Mouse (Mus musculus): Measurements from ENCODE around the gene Gm21962. TPM values are rescaled to one million over a fixed set of nuclear protein-coding genes. Genes with fewer than 3 reads are reported as not detected.

Gm21962 gene
- total and polyA plus RNA-seq, 2 experiments from 2014 or later, result not detected

- no peaks in the 10 kb centered on the region for H3K9me3 ChIP-seq (replicated peaks; ENCODE audit: control insufficient read depth, low read length)
Observed at GRCm38 (mm10) chr3:137682911-137683806, 11.8 kb downstream of the Gm21962 start.

GRCm38 (mm10) chr3:137683807-137684403 is 12.6 kb downstream of the Gm21962 start:
- 56% methylated on average over 6 of the region's 6 CpGs for WGBS
- 0 out of 2 replicates have a peak, but pooled peaks cover 5% of the 10 kb centered on the region for H3K4me1 ChIP-seq (ENCODE audit: control insufficient read depth, insufficient read depth)
- DNase-seq (ENCODE audit: low spot score) (no peak), ATAC-seq (ENCODE audit: insufficient read depth, low read depth) (no peak)
- no peaks in the 10 kb centered on the region for H3K27me3 ChIP-seq (ENCODE audit: control insufficient read depth, insufficient read depth, low read length)
- no peak overlapping the region for H3K4me2 ChIP-seq (ENCODE audit: low read depth, low read length)
- no peaks in the 10 kb centered on the region for H3K36me3 ChIP-seq (replicated peaks; ENCODE audit: control insufficient read depth, insufficient read depth, low read length)
- no peak overlapping the region for H3K9ac ChIP-seq (replicated peaks; ENCODE audit: low read depth, low read length)
- no peak overlapping the region for H3K27ac ChIP-seq (ENCODE audit: low read depth)
- no peak overlapping the region for H3K4me3 ChIP-seq (ENCODE audit: low read depth, low read length)
- no peaks in the 10 kb centered on the region for H3K9me3 ChIP-seq (replicated peaks; ENCODE audit: control insufficient read depth, low read length)
- TF ChIP-seq CTCF (IDR thresholded peaks at IDR 0.05; ENCODE audit: low read depth) (no peak), EP300 (IDR thresholded peaks at IDR 0.05; ENCODE audit: low read depth) (no peak)

More at GRCm38 (mm10) chr3:137682911-137683806, 11.8 kb downstream of the Gm21962 start:
- TF ChIP-seq CTCF (IDR thresholded peaks at IDR 0.05; ENCODE audit: low read depth) (no peak), EP300 (IDR thresholded peaks at IDR 0.05; ENCODE audit: low read depth) (no peak)
- H3K4me1 ChIP-seq (ENCODE audit: control insufficient read depth, insufficient read depth), result 0 out of 2 replicates have a peak, but pooled peaks cover 5% of the 10 kb centered on the region
- DNase-seq (ENCODE audit: low spot score), result no peak
- no peak overlapping the region for H3K4me3 ChIP-seq (ENCODE audit: low read depth, low read length)
- 59% methylated on average over 7 of the region's 7 CpGs for WGBS
- no peaks in the 10 kb centered on the region for H3K36me3 ChIP-seq (replicated peaks; ENCODE audit: control insufficient read depth, insufficient read depth, low read length)
- H3K27ac ChIP-seq (ENCODE audit: low read depth), result no peak overlapping the region
- no peak for ATAC-seq (ENCODE audit: insufficient read depth, low read depth)
- no peak overlapping the region for H3K9ac ChIP-seq (replicated peaks; ENCODE audit: low read depth, low read length)
- no peaks in the 10 kb centered on the region for H3K27me3 ChIP-seq (ENCODE audit: control insufficient read depth, insufficient read depth, low read length)
- no peak overlapping the region for H3K4me2 ChIP-seq (ENCODE audit: low read depth, low read length)

DNA sequence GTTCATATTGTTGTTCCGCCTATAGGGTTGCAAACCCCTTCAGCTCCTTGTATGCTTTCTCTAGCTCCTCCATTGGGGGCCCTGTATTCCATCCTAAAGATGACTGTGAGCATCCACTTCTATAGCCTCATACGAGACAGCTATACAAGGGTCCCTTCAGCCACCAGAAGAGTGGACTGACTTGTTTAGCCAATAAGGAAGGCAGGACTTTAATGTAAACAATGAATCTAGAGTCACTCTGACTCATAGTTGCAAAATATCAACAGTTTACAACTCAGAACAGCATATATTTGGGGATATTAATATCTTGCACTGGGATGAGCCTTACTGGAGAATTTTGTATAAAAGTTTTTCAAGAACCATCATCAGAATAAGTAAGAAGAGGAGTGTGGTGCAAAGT is 15.6 kb downstream of the Gm21962 start:
- TF ChIP-seq CTCF (IDR thresholded peaks at IDR 0.05; ENCODE audit: low read depth) (no peak), EP300 (IDR thresholded peaks at IDR 0.05; ENCODE audit: low read depth) (no peak)
- Histone ChIP-seq H3K27me3 (ENCODE audit: control insufficient read depth, insufficient read depth, low read length) (no peaks in the 10 kb centered on the region), H3K27ac (ENCODE audit: low read depth) (no peak overlapping the region), H3K4me3 (ENCODE audit: low read depth, low read length) (no peak overlapping the region), H3K9ac (replicated peaks; ENCODE audit: low read depth, low read length) (no peak overlapping the region), H3K9me3 (replicated peaks; ENCODE audit: control insufficient read depth, low read length) (no peaks in the 10 kb centered on the region), H3K4me2 (ENCODE audit: low read depth, low read length) (no peak overlapping the region), H3K4me1 (ENCODE audit: control insufficient read depth, insufficient read depth) (no peaks in the 10 kb centered on the region), H3K36me3 (replicated peaks; ENCODE audit: control insufficient read depth, insufficient read depth, low read length) (no peaks in the 10 kb centered on the region)
- ATAC-seq (ENCODE audit: insufficient read depth, low read depth), result no peak
- DNase-seq (ENCODE audit: low spot score), result no peak
- WGBS, result 93% methylated on average over 2 of the region's 2 CpGs

GRCm38 (mm10) chr3:137691503-137691902 is 20.2 kb downstream of the Gm21962 start:
- no peak for TF ChIP-seq CTCF (IDR thresholded peaks at IDR 0.05; ENCODE audit: low read depth)
- no peak for TF ChIP-seq EP300 (IDR thresholded peaks at IDR 0.05; ENCODE audit: low read depth)
- Histone ChIP-seq H3K9ac (replicated peaks; ENCODE audit: low read depth, low read length) (no peak overlapping the region), H3K4me1 (ENCODE audit: control insufficient read depth, insufficient read depth) (no peaks in the 10 kb centered on the region), H3K4me3 (ENCODE audit: low read depth, low read length) (no peak overlapping the region), H3K27ac (ENCODE audit: low read depth) (no peak overlapping the region), H3K36me3 (replicated peaks; ENCODE audit: control insufficient read depth, insufficient read depth, low read length) (no peaks in the 10 kb centered on the region), H3K4me2 (ENCODE audit: low read depth, low read length) (no peak overlapping the region), H3K27me3 (ENCODE audit: control insufficient read depth, insufficient read depth, low read length) (no peaks in the 10 kb centered on the region), H3K9me3 (replicated peaks; ENCODE audit: control insufficient read depth, low read length) (no peaks in the 10 kb centered on the region)
- DNase-seq (ENCODE audit: low spot score) (no peak), ATAC-seq (ENCODE audit: insufficient read depth, low read depth) (no peak)

GRCm38 (mm10) chr3:137715946-137716345 is 44.6 kb downstream of the Gm21962 start:
- ATAC-seq (ENCODE audit: insufficient read depth, low read depth), result no peak
- WGBS, result 33% methylated on average over 2 of the region's 2 CpGs
- Histone ChIP-seq H3K9me3 (replicated peaks; ENCODE audit: control insufficient read depth, low read length) (no peaks in the 10 kb centered on the region), H3K4me1 (ENCODE audit: control insufficient read depth, insufficient read depth) (no peaks in the 10 kb centered on the region), H3K4me3 (ENCODE audit: low read depth, low read length) (no peak overlapping the region), H3K36me3 (replicated peaks; ENCODE audit: control insufficient read depth, insufficient read depth, low read length) (no peaks in the 10 kb centered on the region), H3K27me3 (ENCODE audit: control insufficient read depth, insufficient read depth, low read length) (no peaks in the 10 kb centered on the region), H3K27ac (ENCODE audit: low read depth) (no peak overlapping the region), H3K9ac (replicated peaks; ENCODE audit: low read depth, low read length) (no peak overlapping the region), H3K4me2 (ENCODE audit: low read depth, low read length) (no peak overlapping the region)
- DNase-seq (ENCODE audit: low spot score), result no peak
- TF ChIP-seq EP300 (IDR thresholded peaks at IDR 0.05; ENCODE audit: low read depth) (no peak), CTCF (IDR thresholded peaks at IDR 0.05; ENCODE audit: low read depth) (no peak)

Measured in heart, postnatal 0 days (tissue).